Mouse (Mus musculus) limb, embryonic 14.5 days (tissue): ENCODE results near the gene Maml2. TPM values are rescaled to one million over a fixed set of nuclear protein-coding genes. Genes with fewer than 3 reads are reported as not detected.
A peak's percentile ranks its signal among the peaks of the same experiment; 100 is the strongest.

Experiments used
- ATAC-seq: fragments of 200-750 bp; cut with Nextera tagmentation; 2 replicates; pipeline ENCODE4 v1.8.0; 2017; ENCODE audit warnings: low read depth, moderate number of reproducible peaks, moderate TSS enrichment; ENCODE audit not compliant: low FRiP score
- DNase-seq: peaks from one replicate; pipeline ENCODE4 v3.0.0-alpha.2; 2015; ENCODE audit warnings: low spot score
- H3K27ac ChIP-seq: fragments of 300-500 bp; sonication (generic); replicated peaks from 2 replicates; pipeline ENCODE4 v1.5.1; 2014; ENCODE audit warnings: low read depth, mild to moderate bottlenecking, low read length, moderate library complexity, mixed read lengths
- H3K27me3 ChIP-seq: fragments of 300-500 bp; sonication (generic); 2 replicates; pipeline ENCODE4 v1.6.1; 2014; ENCODE audit warnings: low read length, mixed read lengths; ENCODE audit not compliant: control insufficient read depth, insufficient read depth
- H3K36me3 ChIP-seq: fragments of 300-500 bp; sonication (generic); 2 replicates; pipeline ENCODE4 v1.6.1; 2014; ENCODE audit warnings: mild to moderate bottlenecking, low read length, moderate library complexity, mixed read lengths; ENCODE audit not compliant: control insufficient read depth, insufficient read depth
- H3K4me1 ChIP-seq: fragments of 300-500 bp; sonication (generic); 2 replicates; pipeline ENCODE4 v1.6.1; 2014; ENCODE audit warnings: antibody characterized with exemption, low read length, mixed read lengths; ENCODE audit not compliant: control insufficient read depth, insufficient read depth
- H3K4me2 ChIP-seq: fragments of 300-500 bp; sonication (generic); replicated peaks from 2 replicates; pipeline ENCODE4 v1.6.1; 2014; ENCODE audit warnings: low read depth, mild to moderate bottlenecking, low read length, moderate library complexity; ENCODE audit not compliant: severe bottlenecking
- H3K4me3 ChIP-seq: fragments of 300-500 bp; sonication (generic); replicated peaks from 2 replicates; pipeline ENCODE4 v1.5.1; 2014; ENCODE audit warnings: low read length
- H3K9ac ChIP-seq: fragments of 300-500 bp; sonication (generic); 2 replicates; pipeline ENCODE4 v1.6.1; 2014; ENCODE audit warnings: mild to moderate bottlenecking, low read depth, low read length, moderate library complexity; ENCODE audit not compliant: severe bottlenecking
- H3K9me3 ChIP-seq: fragments of 300-500 bp; sonication (generic); 2 replicates; pipeline ENCODE4 v1.6.1; 2016; ENCODE audit warnings: low read length; ENCODE audit not compliant: control insufficient read depth
- POLR2A ChIP-seq: fragments of 200-500 bp; IDR thresholded peaks from 2 replicates; pipeline ENCODE4 v1.8.0; 2012; ENCODE audit warnings: inconsistent platforms, mild to moderate bottlenecking, moderate library complexity, borderline replicate concordance; ENCODE audit not compliant: insufficient read depth, insufficient read length; ENCODE audit errors: extremely low read depth
- WGBS: fragments of 180-500 bp; shearing (Covaris S2); extraction: QIAGEN DNeasy Blood & Tissue Kit; methylation state at CpG from one replicate; pipeline ENCODE4 v1.1.7; 2014; 5-methylcytosine and 5-hydroxymethylcytosine counted together
- polyA plus RNA-seq, 2 experiments: library from polyadenylated mRNA; depleted of rRNA in 1 of 2; stranded (reverse) in 1 of 2; unstranded in 1 of 2; fragments of >200 nt; fragmentation: Nextera tagmentation in 1 of 2; extraction: Ambion mirVana in 1 of 2; gene quantifications; 2 replicates each; pipeline versions ENCODE4 v1.2.1 to v1.2.3; 2012 to 2014

Maml2 gene
- polyA plus RNA-seq, 2 experiments: 9.9 to 10.7 TPM

- H3K9me3 ChIP-seq: no peaks in the 10 kb centered on the region
- no peaks in the 10 kb centered on the region; the same call in 1 of the 2 replicates for H3K4me1 ChIP-seq
- no peak overlapping the region for H3K9ac ChIP-seq
- WGBS: 55% methylated on average over 8 of the region's 8 CpGs
- H3K4me2 ChIP-seq: no peak overlapping the region
- DNase-seq: peak; percentile 44
- H3K27me3 ChIP-seq: no peaks in the 10 kb centered on the region
- no peak overlapping the region for H3K4me3 ChIP-seq
- ATAC-seq: no peak
- TF ChIP-seq POLR2A: no peak
- no peaks in the 10 kb centered on the region for H3K36me3 ChIP-seq
- H3K27ac ChIP-seq: no peak overlapping the region
Measured at GRCm38 (mm10) chr9:13603533-13604143, 305.9 kb downstream of the Maml2 start.

DNA sequence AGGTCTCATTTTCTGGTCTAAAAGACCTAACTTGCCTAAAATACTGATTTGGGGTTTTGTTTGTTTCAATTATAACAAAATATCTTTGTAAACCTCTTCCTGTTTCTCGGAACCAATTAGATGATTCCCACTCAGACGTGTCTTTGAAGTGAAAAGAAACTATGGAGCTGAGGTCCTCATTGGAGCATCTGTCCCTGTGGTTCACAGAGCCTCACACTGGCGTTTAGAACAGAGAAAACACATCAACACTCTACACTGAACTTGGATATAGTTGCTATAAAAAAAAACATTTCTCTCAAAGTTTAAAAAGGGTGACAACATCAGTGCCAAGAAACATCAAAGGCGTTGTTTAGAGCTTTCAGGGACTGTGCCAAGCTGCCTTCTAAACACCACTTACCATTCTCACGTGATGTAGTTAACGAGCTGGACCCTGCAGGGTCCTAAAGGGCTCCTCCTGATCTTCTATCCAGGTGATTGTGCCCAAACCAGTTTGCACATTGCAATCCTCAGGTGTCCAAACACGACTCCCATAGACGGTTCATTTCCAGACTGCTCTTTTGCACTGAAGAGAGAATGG is 309.9 kb downstream of the Maml2 start:
- ATAC-seq: no peak
- 53% methylated on average over 8 of the region's 8 CpGs for WGBS
- Histone ChIP-seq H3K4me2 (no peak overlapping the region), H3K36me3 (no peaks in the 10 kb centered on the region), H3K27ac (no peak overlapping the region), H3K4me1 (peaks cover 8% of the 10 kb centered on the region), H3K27me3 (no peaks in the 10 kb centered on the region), H3K9ac (no peak overlapping the region), H3K4me3 (no peak overlapping the region), H3K9me3 (no peaks in the 10 kb centered on the region)
- peak; percentile 17 for DNase-seq
- TF ChIP-seq POLR2A: no peak

GRCm38 (mm10) chr9:13608532-13609071 is 310.8 kb downstream of the Maml2 start:
- Histone ChIP-seq H3K4me3 (no peak overlapping the region), H3K9me3 (no peaks in the 10 kb centered on the region), H3K27me3 (no peaks in the 10 kb centered on the region), H3K9ac (no peak overlapping the region), H3K4me2 (no peak overlapping the region), H3K27ac (no peak overlapping the region), H3K4me1 (peaks cover 13% of the 10 kb centered on the region), H3K36me3 (no peaks in the 10 kb centered on the region)
- WGBS: 52% methylated on average over 3 of the region's 3 CpGs
- no peak for DNase-seq
- no peak for TF ChIP-seq POLR2A
- no peak for ATAC-seq

DNA sequence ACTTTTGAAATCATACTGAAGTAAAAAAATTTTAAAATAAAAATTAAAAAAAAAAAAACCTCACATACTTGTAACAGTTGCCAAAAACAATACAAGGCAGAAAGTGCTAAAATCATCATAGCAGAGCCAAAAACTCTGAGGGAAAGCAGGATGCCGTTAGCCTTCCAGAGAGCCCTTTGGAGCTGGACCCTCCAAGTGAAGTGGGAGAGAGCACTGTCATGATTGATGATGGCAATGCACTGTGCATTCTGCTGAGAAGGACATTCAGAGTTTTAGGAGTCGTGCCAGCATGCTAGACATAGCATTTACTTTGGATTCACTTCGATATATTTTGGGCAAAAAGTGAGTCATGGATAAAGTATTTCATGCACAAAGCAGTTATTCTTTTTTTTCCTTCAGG is 313.8 kb downstream of the Maml2 start:
- H3K4me1 ChIP-seq: peaks cover 19% of the 10 kb centered on the region
- H3K9me3 ChIP-seq: no peaks in the 10 kb centered on the region
- DNase-seq (peak; percentile 54), ATAC-seq (no peak)
- 58% methylated on average over 3 of the region's 3 CpGs for WGBS
- no peak overlapping the region for H3K4me2 ChIP-seq
- no peak overlapping the region for H3K27ac ChIP-seq
- no peak overlapping the region for H3K4me3 ChIP-seq
- H3K9ac ChIP-seq: no peak overlapping the region
- no peaks in the 10 kb centered on the region for H3K27me3 ChIP-seq
- no peak for TF ChIP-seq POLR2A
- no peaks in the 10 kb centered on the region for H3K36me3 ChIP-seq

DNA sequence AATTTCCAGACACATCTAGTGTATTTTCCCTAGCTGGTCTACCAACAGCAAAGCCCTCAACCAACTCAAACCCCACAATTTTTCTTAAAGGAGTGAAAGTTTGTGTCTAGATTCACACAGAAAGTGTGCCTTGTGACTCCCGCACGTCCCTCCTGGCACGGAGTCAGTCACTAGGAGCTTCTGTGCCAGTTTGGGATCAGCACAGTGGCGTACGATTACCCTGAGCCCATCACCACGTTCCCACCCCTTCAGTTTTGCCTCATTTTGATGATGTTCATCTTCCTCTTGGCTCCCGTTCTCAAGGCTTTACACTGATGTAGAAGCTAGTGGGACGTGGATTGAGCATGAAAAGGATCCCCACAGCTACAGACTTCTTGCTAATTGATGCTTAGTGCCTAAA is 314.6 kb downstream of the Maml2 start:
- no peak overlapping the region for H3K4me3 ChIP-seq
- no peak for ATAC-seq
- H3K4me1 ChIP-seq: peaks cover 19% of the 10 kb centered on the region
- H3K9me3 ChIP-seq: no peaks in the 10 kb centered on the region
- H3K36me3 ChIP-seq: no peaks in the 10 kb centered on the region
- WGBS: 82% methylated on average over 8 of the region's 8 CpGs
- DNase-seq: no peak
- TF ChIP-seq POLR2A: no peak
- no peak overlapping the region for H3K9ac ChIP-seq
- H3K4me2 ChIP-seq: no peak overlapping the region
- no peak overlapping the region for H3K27ac ChIP-seq
- H3K27me3 ChIP-seq: no peaks in the 10 kb centered on the region
